24 mouse cellular contexts compared by ENCODE assay signal in genomic region chr11:65202236-65202635, GRCm38 (mm10). TPM values are rescaled to one million over a fixed set of nuclear protein-coding genes. Genes with fewer than 3 reads are reported as not detected.
A peak's percentile ranks its signal among the peaks of the same experiment; 100 is the strongest.
DNase-seq lines count a peak whose midpoint lies in the region; ATAC-seq and TF ChIP-seq lines count a peak whose summit lies in the region.
"Had no signal": no experiment of that assay in that cellular context is flagged by ENCODE, and none has a peak within 500 bp of the region (broad histone marks: within the 10 kb centered on the region; RNA-seq: fewer than 3 reads in every experiment).

No protein-coding gene starts in this region.

- DNase-seq in heart, adult 9 months (ENCODE audit: low spot score in 2 of 2): no peak
- peak; percentile 82 for DNase-seq in lung, embryonic 14.5 days
- DNase-seq in lung, postnatal 14 days: no peak
- no peak for DNase-seq in midbrain, embryonic 11.5 days (ENCODE audit: low spot score, missing footprints)
- DNase-seq in midbrain, postnatal 0 days (ENCODE audit: low spot score): no peak
- DNase-seq in cerebellum, postnatal 25 days: no peak
- DNase-seq: adrenal gland, postnatal 25 days; cerebellum, adult 9-10 months; gastrocnemius, postnatal 14 days; kidney, adult 11 months; kidney, postnatal 36 days; layer of hippocampus, postnatal 36 days; right cerebral cortex, postnatal 14 days; spleen, adult 18-20 months had no signal

- no peak overlapping the region for H3K9ac ChIP-seq in heart, embryonic 11.5 days (ENCODE audit: low read depth, low read length)
- no peak overlapping the region for H3K9ac ChIP-seq in lung, embryonic 14.5 days
- H3K9ac ChIP-seq in midbrain, embryonic 11.5 days (ENCODE audit: low read length): no peak overlapping the region
- H3K9ac ChIP-seq in midbrain, postnatal 0 days (replicated peaks; ENCODE audit: low read length, poor library complexity, severe bottlenecking): no peak overlapping the region
- H3K9ac ChIP-seq: embryonic facial prominence, embryonic 15.5 days; hindbrain, embryonic 13.5 days; kidney, embryonic 15.5 days; neural tube, embryonic 12.5 days had no signal

- no peak for ATAC-seq in heart, embryonic 11.5 days (replicated peaks; ENCODE audit: insufficient number of reproducible peaks, low FRiP score, low TSS enrichment)
- ATAC-seq in lung, embryonic 14.5 days (ENCODE audit: insufficient read depth): peak; percentile 89
- no peak for ATAC-seq in midbrain, embryonic 11.5 days (ENCODE audit: low FRiP score)
- no peak for ATAC-seq in midbrain, postnatal 0 days (ENCODE audit: low FRiP score)
- ATAC-seq: forebrain, embryonic 16.5 days had no signal

- H3K27ac ChIP-seq in heart, embryonic 11.5 days (ENCODE audit: low read depth, low read length): peak overlapping the region; percentile 54; the same call in 1 of the 2 replicates
- H3K27ac ChIP-seq in lung, embryonic 14.5 days (ENCODE audit: low read depth): peak overlapping the region; percentile 63; the same call in 1 of the 2 replicates
- peak overlapping the region; percentile 30; the same call in 1 of the 2 replicates for H3K27ac ChIP-seq in midbrain, embryonic 11.5 days (ENCODE audit: low read depth, low read length)
- no peak overlapping the region for H3K27ac ChIP-seq in midbrain, postnatal 0 days (ENCODE audit: low read depth, low read length)
- H3K27ac ChIP-seq: embryonic facial prominence, embryonic 15.5 days; hindbrain, embryonic 13.5 days; kidney, embryonic 15.5 days; neural tube, embryonic 12.5 days had no signal

- no peak overlapping the region for H3K4me2 ChIP-seq in heart, embryonic 11.5 days
- H3K4me2 ChIP-seq in lung, embryonic 14.5 days: no peak overlapping the region
- no peak overlapping the region for H3K4me2 ChIP-seq in midbrain, embryonic 11.5 days
- no peak overlapping the region for H3K4me2 ChIP-seq in midbrain, postnatal 0 days (ENCODE audit: low read depth, low read length, poor library complexity, severe bottlenecking)
- H3K4me2 ChIP-seq: embryonic facial prominence, embryonic 15.5 days; hindbrain, embryonic 13.5 days; kidney, embryonic 15.5 days; neural tube, embryonic 12.5 days had no signal

- peaks cover 11% of the 10 kb centered on the region for H3K36me3 ChIP-seq in heart, embryonic 11.5 days (ENCODE audit: control insufficient read depth, insufficient read depth, low read length)
- no peaks in the 10 kb centered on the region for H3K36me3 ChIP-seq in lung, embryonic 14.5 days (ENCODE audit: insufficient read depth)
- no peaks in the 10 kb centered on the region for H3K36me3 ChIP-seq in midbrain, embryonic 11.5 days (ENCODE audit: control insufficient read depth, insufficient read depth, low read length)
- no peaks in the 10 kb centered on the region for H3K36me3 ChIP-seq in midbrain, postnatal 0 days (ENCODE audit: insufficient read depth, low read length)
- H3K36me3 ChIP-seq: embryonic facial prominence, embryonic 15.5 days; hindbrain, embryonic 13.5 days; kidney, embryonic 15.5 days; neural tube, embryonic 12.5 days had no signal

- no peak for TF ChIP-seq CTCF in lung, embryonic 14.5 days (IDR thresholded peaks at IDR 0.05; ENCODE audit: low read depth)
- no peak for TF ChIP-seq CTCF in midbrain, postnatal 0 days (IDR thresholded peaks at IDR 0.05)

- H3K27me3 ChIP-seq in heart, embryonic 11.5 days (ENCODE audit: control insufficient read depth, insufficient read depth, low read length): no peaks in the 10 kb centered on the region
- H3K27me3 ChIP-seq in lung, embryonic 14.5 days (ENCODE audit: insufficient read depth, low read length): no peaks in the 10 kb centered on the region
- no peaks in the 10 kb centered on the region for H3K27me3 ChIP-seq in midbrain, embryonic 11.5 days (ENCODE audit: control insufficient read depth, insufficient read depth, low read length)
- H3K27me3 ChIP-seq in midbrain, postnatal 0 days (ENCODE audit: insufficient read depth, low read length): no peaks in the 10 kb centered on the region
- H3K27me3 ChIP-seq: embryonic facial prominence, embryonic 15.5 days; hindbrain, embryonic 13.5 days; kidney, embryonic 15.5 days; megakaryocyte, embryonic 14.5 days; neural tube, embryonic 12.5 days had no signal

- WGBS in heart, embryonic 11.5 days (ENCODE audit: insufficient replicate concordance): 10% methylated on average over 5 of the region's 5 CpGs
- WGBS in lung, embryonic 14.5 days: 13% methylated on average over 5 of the region's 5 CpGs
- 44% methylated on average over 5 of the region's 5 CpGs for WGBS in midbrain, embryonic 11.5 days
- WGBS in midbrain, postnatal 0 days: 30% methylated on average over 5 of the region's 5 CpGs

- H3K4me3 ChIP-seq in heart, embryonic 11.5 days (ENCODE audit: low read depth, low read length): no peak overlapping the region
- H3K4me3 ChIP-seq in lung, embryonic 14.5 days (ENCODE audit: low read depth, low read length): no peak overlapping the region
- H3K4me3 ChIP-seq in midbrain, embryonic 11.5 days (ENCODE audit: low read depth, low read length): no peak overlapping the region
- no peak overlapping the region for H3K4me3 ChIP-seq in midbrain, postnatal 0 days (ENCODE audit: low read depth, low read length)
- H3K4me3 ChIP-seq: embryonic facial prominence, embryonic 15.5 days; hindbrain, embryonic 13.5 days; kidney, embryonic 15.5 days; megakaryocyte, embryonic 14.5 days; neural tube, embryonic 12.5 days had no signal

- no peaks in the 10 kb centered on the region for H3K9me3 ChIP-seq in heart, embryonic 11.5 days (replicated peaks; ENCODE audit: control insufficient read depth, low read length)
- H3K9me3 ChIP-seq in lung, embryonic 14.5 days (ENCODE audit: low read depth, low read length): no peaks in the 10 kb centered on the region
- no peaks in the 10 kb centered on the region for H3K9me3 ChIP-seq in midbrain, embryonic 11.5 days (ENCODE audit: control insufficient read depth, low read length)
- no peaks in the 10 kb centered on the region for H3K9me3 ChIP-seq in midbrain, postnatal 0 days (ENCODE audit: low read length)
- H3K9me3 ChIP-seq: embryonic facial prominence, embryonic 15.5 days; hindbrain, embryonic 13.5 days; kidney, embryonic 15.5 days; megakaryocyte, embryonic 14.5 days; neural tube, embryonic 12.5 days had no signal

- H3K4me1 ChIP-seq in heart, embryonic 11.5 days (ENCODE audit: control insufficient read depth, insufficient read depth, low read length): peaks cover 27% of the 10 kb centered on the region
- peaks cover 16% of the 10 kb centered on the region for H3K4me1 ChIP-seq in lung, embryonic 14.5 days (ENCODE audit: insufficient read depth)
- 0 out of 2 replicates have a peak, but pooled peaks cover 2% of the 10 kb centered on the region for H3K4me1 ChIP-seq in midbrain, embryonic 11.5 days (ENCODE audit: control insufficient read depth, insufficient read depth, low read length)
- H3K4me1 ChIP-seq in midbrain, postnatal 0 days (ENCODE audit: insufficient read depth, low read length): no peaks in the 10 kb centered on the region
- H3K4me1 ChIP-seq: embryonic facial prominence, embryonic 15.5 days; hindbrain, embryonic 13.5 days; neural tube, embryonic 12.5 days had no signal

RNA-seq across cellular contexts. Expression of gene Arhgap44, which starts 39.5 kb away (rescaled TPM):
- polyA plus RNA-seq in heart, embryonic 11.5 days (2014; fragmentation: Nextera tagmentation; extraction: Ambion mirVana): 10.1 and 12.4 TPM in 2 replicates
- 11.0 and 11.5 TPM in 2 replicates for polyA plus RNA-seq in lung, embryonic 14.5 days (2014; fragmentation: Nextera tagmentation; extraction: Ambion mirVana)
- polyA plus RNA-seq in midbrain, embryonic 11.5 days (2014; fragmentation: Nextera tagmentation; extraction: Ambion mirVana): 4.0 and 4.9 TPM in 2 replicates
- total RNA-seq in midbrain, postnatal 0 days (2014; rRNA removed): 36.2 and 39.4 TPM in 2 replicates
- polyA plus RNA-seq in midbrain, postnatal 0 days (2015; fragmentation: Nextera tagmentation; extraction: Ambion mirVana): 20.8 and 21.2 TPM in 2 replicates
- total RNA-seq: common myeloid progenitor, adult 5-6 weeks had no signal

RNA-seq across cellular contexts. Expression of gene 1700086D15Rik, which starts 42.5 kb away (rescaled TPM):
- 0.43 TPM in 1 of 2 replicates, not detected in the other for polyA plus RNA-seq in heart, embryonic 11.5 days (2014; fragmentation: Nextera tagmentation; extraction: Ambion mirVana)
- polyA plus RNA-seq in lung, embryonic 14.5 days (2014; fragmentation: Nextera tagmentation; extraction: Ambion mirVana): 0.22 and 0.35 TPM in 2 replicates
- polyA plus RNA-seq in midbrain, embryonic 11.5 days (2014; fragmentation: Nextera tagmentation; extraction: Ambion mirVana): not detected in 2 replicates
- total RNA-seq in midbrain, postnatal 0 days (2014; rRNA removed): 4.3 TPM in 1 of 2 replicates, not detected in the other
- polyA plus RNA-seq in midbrain, postnatal 0 days (2015; fragmentation: Nextera tagmentation; extraction: Ambion mirVana): 0.52 and 0.56 TPM in 2 replicates
- total RNA-seq: adrenal gland, postnatal 25 days; common myeloid progenitor, adult 5-6 weeks; gastrocnemius, postnatal 14 days had no signal
- polyA plus RNA-seq: embryonic facial prominence, embryonic 15.5 days; forebrain, embryonic 16.5 days; hindbrain, embryonic 13.5 days; kidney, embryonic 15.5 days; liver, adult 2 months; liver, embryonic 16.5 days; neural tube, embryonic 12.5 days had no signal
